ENCODE assay signal across 22 mouse cellular contexts in genomic region chr7:143288135-143288534, GRCm38 (mm10).
A peak's percentile ranks its signal among the peaks of the same experiment; 100 is the strongest.
DNase-seq lines count a peak whose midpoint lies in the region; ATAC-seq and TF ChIP-seq lines count a peak whose summit lies in the region.
"Had no signal": no experiment of that assay in that cellular context is flagged by ENCODE, and none has a peak within 500 bp of the region (broad histone marks: within the 10 kb centered on the region; RNA-seq: fewer than 3 reads in every experiment).

No protein-coding gene starts in this region.

- H3K27ac ChIP-seq in gastrocnemius, adult 2 months, result no peak overlapping the region
- peak overlapping the region; percentile 24; the same call in 1 of the 2 replicates for H3K27ac ChIP-seq in liver, embryonic 13.5 days
- peak overlapping the region; percentile 56 for H3K27ac ChIP-seq in intestine, embryonic 16.5 days (ENCODE audit: low read length)
- no peak overlapping the region for H3K27ac ChIP-seq in stomach, postnatal 0 days (replicated peaks)
- H3K27ac ChIP-seq: embryonic facial prominence, embryonic 10.5 days; heart, adult 2 months; hindbrain, embryonic 15.5 days had no signal

- TF ChIP-seq EP300 in stomach, postnatal 0 days (optimal IDR thresholded peaks at IDR 0.05), result no peak

- peak; percentile 4 for DNase-seq in gastrocnemius, adult 2 months
- no peak for DNase-seq in gastrocnemius, postnatal 14 days
- DNase-seq in liver, embryonic 13.5 days, result no peak
- DNase-seq in liver, result no peak
- no peak for DNase-seq in stomach, postnatal 0 days (ENCODE audit: low spot score)
- DNase-seq in left cerebral cortex, adult 9 months (ENCODE audit: low spot score in 2 of 2), result no peak
- DNase-seq: adrenal gland, adult 8-10 months; adrenal gland, postnatal 36 days; B cell, adult 2 months; cerebellum, adult 2 months; cerebellum, postnatal 10 days; heart, adult 2 months; heart, postnatal 36 days had no signal

- no peak overlapping the region for H3K4me2 ChIP-seq in liver, embryonic 13.5 days
- H3K4me2 ChIP-seq in intestine, embryonic 16.5 days (ENCODE audit: low read depth, low read length), result no peak overlapping the region
- no peak overlapping the region for H3K4me2 ChIP-seq in stomach, postnatal 0 days (replicated peaks; ENCODE audit: low read depth)
- H3K4me2 ChIP-seq: heart, embryonic 12.5 days; hindbrain, embryonic 15.5 days had no signal

- H3K4me3 ChIP-seq in gastrocnemius, adult 2 months, result no peak overlapping the region
- H3K4me3 ChIP-seq in liver, embryonic 13.5 days (replicated peaks), result no peak overlapping the region
- H3K4me3 ChIP-seq in intestine, embryonic 16.5 days (ENCODE audit: low read length), result no peak overlapping the region
- no peak overlapping the region for H3K4me3 ChIP-seq in stomach, postnatal 0 days (ENCODE audit: low read depth, low read length)
- H3K4me3 ChIP-seq: embryonic facial prominence, embryonic 10.5 days; erythroblast, embryonic 14.5 days; forebrain, embryonic 10.5 days; heart, adult 2 months; heart, embryonic 12.5 days; hindbrain, embryonic 15.5 days had no signal

- no peaks in the 10 kb centered on the region for H3K9me3 ChIP-seq in liver, embryonic 13.5 days (replicated peaks)
- H3K9me3 ChIP-seq in intestine, embryonic 16.5 days (ENCODE audit: control insufficient read depth, low read length), result no peaks in the 10 kb centered on the region
- H3K9me3 ChIP-seq in stomach, postnatal 0 days (ENCODE audit: control insufficient read depth, low read length), result no peaks in the 10 kb centered on the region
- H3K9me3 ChIP-seq: embryonic facial prominence, embryonic 10.5 days; forebrain, embryonic 10.5 days; G1E; heart, embryonic 12.5 days; hindbrain, embryonic 15.5 days had no signal

- 75% methylated on average over 7 of the region's 7 CpGs for WGBS in liver, embryonic 13.5 days (ENCODE audit: insufficient replicate concordance)
- 46% methylated on average over 7 of the region's 7 CpGs for WGBS in intestine, embryonic 16.5 days
- WGBS in stomach, postnatal 0 days, result 55% methylated on average over 7 of the region's 7 CpGs

- peaks cover 93% of the 10 kb centered on the region for H3K4me1 ChIP-seq in liver, embryonic 13.5 days (replicated peaks)
- H3K4me1 ChIP-seq in intestine, embryonic 16.5 days (ENCODE audit: control insufficient read depth, insufficient read depth, low read length), result peaks cover 72% of the 10 kb centered on the region
- H3K4me1 ChIP-seq in stomach, postnatal 0 days (replicated peaks; ENCODE audit: control insufficient read depth, insufficient read depth), result peaks cover 7% of the 10 kb centered on the region

- no peak overlapping the region for H3K9ac ChIP-seq in liver, embryonic 13.5 days
- no peak overlapping the region for H3K9ac ChIP-seq in intestine, embryonic 16.5 days (ENCODE audit: low read depth, low read length)
- H3K9ac ChIP-seq in stomach, postnatal 0 days (ENCODE audit: low read length), result no peak overlapping the region
- H3K9ac ChIP-seq: heart, embryonic 12.5 days; hindbrain, embryonic 15.5 days had no signal

- 0 out of 2 replicates have a peak, but pooled peaks cover 3% of the 10 kb centered on the region for H3K36me3 ChIP-seq in liver, embryonic 13.5 days
- peaks cover 5% of the 10 kb centered on the region; the same call in 1 of the 2 replicates for H3K36me3 ChIP-seq in intestine, embryonic 16.5 days (ENCODE audit: control insufficient read depth, insufficient read depth, low read length)
- no peaks in the 10 kb centered on the region for H3K36me3 ChIP-seq in stomach, postnatal 0 days (ENCODE audit: control insufficient read depth, insufficient read depth, low read length)
- H3K36me3 ChIP-seq: heart, embryonic 12.5 days; hindbrain, embryonic 15.5 days had no signal

- TF ChIP-seq CTCF in gastrocnemius, adult 2 months (IDR thresholded peaks at IDR 0.05), result no peak
- TF ChIP-seq CTCF in stomach, postnatal 0 days (IDR thresholded peaks at IDR 0.05; ENCODE audit: low read depth), result no peak

- H3K27me3 ChIP-seq in liver, embryonic 13.5 days, result no peaks in the 10 kb centered on the region
- no peaks in the 10 kb centered on the region for H3K27me3 ChIP-seq in intestine, embryonic 16.5 days (replicated peaks; ENCODE audit: control insufficient read depth, insufficient read depth, low read length)
- no peaks in the 10 kb centered on the region for H3K27me3 ChIP-seq in stomach, postnatal 0 days (ENCODE audit: control insufficient read depth, insufficient read depth, low read length)
- H3K27me3 ChIP-seq: heart, embryonic 12.5 days; hindbrain, embryonic 15.5 days had no signal

- intact Hi-C loops in gastrocnemius, adult 2 months (cut with DNase I), result no loop called here
- intact Hi-C loops in gastrocnemius, postnatal 14 days (cut with DNase I; ENCODE audit: low total_unique reads), result no loop called here

- ATAC-seq in liver, embryonic 13.5 days (ENCODE audit: low read depth), result no peak
- peak; percentile 61 for ATAC-seq in intestine, embryonic 16.5 days
- no peak for ATAC-seq in stomach, postnatal 0 days (ENCODE audit: low FRiP score, low TSS enrichment)
- ATAC-seq: CD4-positive, CD25-positive, alpha-beta regulatory T cell, adult 4 months; forebrain, embryonic 14.5 days had no signal

Comparison
In these comparisons a context has a peak if more than half of its experiments do, and no peak if none do; other contexts are left out.
1. H3K27ac ChIP-seq: peak in liver, embryonic 13.5 days (single experiment) and intestine, embryonic 16.5 days (single experiment); none in gastrocnemius, adult 2 months (single experiment) and stomach, postnatal 0 days (single experiment).